Mouse (Mus musculus): ENCODE results near the gene Naa35. TPM values are rescaled to one million over a fixed set of nuclear protein-coding genes. Genes with fewer than 3 reads are reported as not detected.
A peak's percentile ranks its signal among the peaks of the same experiment; 100 is the strongest.

Naa35 gene
- total RNA-seq, 2 experiments from 2014 or later, result 84.4 to 92.5 TPM

DNA sequence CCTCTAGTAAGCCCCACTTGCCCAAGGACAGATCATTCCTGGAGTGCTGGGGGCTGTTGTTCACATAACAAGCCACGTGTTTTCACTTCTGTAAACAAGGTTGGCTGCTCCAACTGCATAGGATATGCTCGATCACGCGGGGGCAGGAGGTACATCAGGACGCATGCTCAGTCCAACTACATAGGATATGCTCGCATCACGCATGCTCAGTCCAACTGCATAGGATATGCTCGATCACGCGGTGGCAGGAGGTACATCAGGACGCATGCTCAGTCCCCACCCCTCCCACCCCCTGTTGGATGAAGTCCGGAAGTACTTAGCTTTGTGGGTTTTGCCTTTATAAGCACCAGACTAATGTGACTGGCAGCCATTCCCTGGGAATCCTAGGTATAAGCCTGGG lies 76.9 kb downstream of the Naa35 start:
- intact Hi-C loops (cut with DNase I), result no loop called here
- no peak for DNase-seq

GRCm38 (mm10) chr13:59663939-59664712 lies 79.1 kb downstream of the Naa35 start:
- no peak for DNase-seq
- intact Hi-C loops (cut with DNase I), result no loop called here

GRCm38 (mm10) chr13:59667763-59668162 lies 82.7 kb downstream of the Naa35 start:
- intact Hi-C loops (cut with DNase I), result no loop called here
- no peak for DNase-seq

- peak; percentile 44 to 47 for DNase-seq
- intact Hi-C loops (cut with DNase I), result no loop called here
Observed at GRCm38 (mm10) chr13:59668501-59669093, 83.5 kb downstream of the Naa35 start.

DNA sequence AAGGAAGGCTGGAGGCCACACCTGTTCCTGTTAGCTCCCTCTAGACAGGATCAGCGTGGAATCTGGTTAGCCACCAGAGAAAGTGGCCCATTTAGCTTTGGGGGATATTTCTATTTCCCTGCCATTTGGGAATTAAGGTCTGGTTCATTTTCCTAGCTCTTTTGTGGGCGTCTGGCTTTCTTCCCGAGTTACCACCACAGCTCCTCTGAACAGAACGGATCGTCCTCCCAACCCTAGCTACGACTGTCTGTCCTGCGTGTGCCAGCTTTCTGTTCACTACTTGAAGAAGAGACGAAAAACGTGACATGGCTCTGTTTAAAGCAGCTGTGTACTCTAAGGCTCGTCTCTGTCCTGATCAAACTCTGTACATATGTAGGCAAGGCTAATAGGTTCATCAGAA lies 84.9 kb downstream of the Naa35 start:
- intact Hi-C loops (cut with DNase I), result no loop called here
- no peak for DNase-seq

GRCm38 (mm10) chr13:59671521-59671920 lies 86.5 kb downstream of the Naa35 start:
- DNase-seq, result no peak
- intact Hi-C loops (cut with DNase I), result no loop called here

DNA sequence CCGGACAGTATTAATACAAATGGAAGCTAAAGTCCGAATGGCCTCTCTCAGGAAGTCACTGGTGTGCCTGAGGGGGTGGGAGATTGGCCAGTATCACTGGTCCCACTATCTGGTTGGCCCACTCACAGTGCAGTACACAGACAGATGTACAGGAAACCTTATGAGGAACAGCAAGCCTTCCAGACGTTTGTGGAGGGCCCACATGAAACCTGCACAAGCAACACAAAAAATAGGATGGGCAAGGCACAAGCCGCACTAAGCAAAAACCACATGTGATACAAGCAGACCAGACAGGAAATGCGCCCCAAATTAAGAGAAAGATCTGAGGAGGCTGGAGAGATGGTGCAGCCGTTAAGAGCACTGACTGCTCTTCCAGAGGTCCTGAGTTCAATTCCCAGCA lies 87.2 kb downstream of the Naa35 start:
- intact Hi-C loops (cut with DNase I), result no loop called here
- DNase-seq, result no peak

DNA sequence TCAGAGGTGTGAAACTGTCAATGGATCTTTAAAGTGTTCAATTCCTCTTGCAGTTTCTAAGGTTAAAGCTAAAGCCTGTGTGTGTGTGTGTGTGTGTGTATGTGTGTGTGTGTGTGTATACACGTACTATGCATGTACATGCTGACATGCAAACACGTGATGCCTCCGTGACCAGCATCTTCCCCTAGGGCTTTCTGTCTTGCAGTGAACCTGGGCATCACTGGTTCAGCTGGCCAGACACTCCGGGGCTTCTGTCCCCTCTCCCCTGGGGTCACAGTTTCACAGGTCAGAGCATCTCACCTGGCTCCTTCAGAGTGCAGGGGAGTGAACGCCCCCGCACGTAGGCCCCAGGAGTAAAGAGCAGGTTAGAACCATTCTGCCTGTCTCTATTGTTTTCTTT lies 88.5 kb downstream of the Naa35 start:
- intact Hi-C loops (cut with DNase I), result no loop called here
- DNase-seq, result no peak

DNA sequence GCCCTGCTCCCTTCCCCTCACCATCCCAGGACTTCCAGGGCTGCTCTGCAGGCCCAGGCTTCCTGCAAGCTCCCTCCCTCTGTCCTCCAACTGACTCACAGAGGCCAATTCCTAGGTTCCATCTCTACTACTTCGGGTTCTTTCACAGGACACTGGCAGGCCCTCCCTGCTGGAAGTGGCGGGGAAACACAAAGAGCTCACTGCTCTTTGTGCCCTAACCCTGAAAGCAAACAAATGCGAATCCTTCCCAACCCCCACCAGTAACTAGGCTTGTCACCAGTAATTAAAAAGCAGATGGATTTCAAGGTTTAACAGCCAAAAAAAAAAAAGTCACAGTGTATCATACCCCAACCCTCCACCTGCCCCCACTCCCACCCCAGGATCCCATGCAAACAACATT lies 89.2 kb downstream of the Naa35 start:
- intact Hi-C loops (cut with DNase I), result no loop called here

GRCm38 (mm10) chr13:59674761-59675150 lies 89.7 kb downstream of the Naa35 start:
- DNase-seq, result peak in 1 of 2 experiments; percentile 26
- intact Hi-C loops (cut with DNase I), result no loop called here

More for the DNA sequence above, 89.2 kb downstream of the Naa35 start:
- DNase-seq, result no peak

GRCm38 (mm10) chr13:59675151-59676011 lies 90.3 kb downstream of the Naa35 start, which contains the start of gene Golm1:
Gene Golm1 (minus strand): TSS chr13:59675811.
- peak; percentile 75 to 77 for DNase-seq

GRCm38 (mm10) chr13:59676316-59677229 lies 91.5 kb downstream of the Naa35 start:
- intact Hi-C loops (cut with DNase I), result no loop called here
- no peak for DNase-seq

More at GRCm38 (mm10) chr13:59675151-59676011, 90.3 kb downstream of the Naa35 start, which contains the start of gene Golm1:
- intact Hi-C loops (cut with DNase I), result no loop called here

DNA sequence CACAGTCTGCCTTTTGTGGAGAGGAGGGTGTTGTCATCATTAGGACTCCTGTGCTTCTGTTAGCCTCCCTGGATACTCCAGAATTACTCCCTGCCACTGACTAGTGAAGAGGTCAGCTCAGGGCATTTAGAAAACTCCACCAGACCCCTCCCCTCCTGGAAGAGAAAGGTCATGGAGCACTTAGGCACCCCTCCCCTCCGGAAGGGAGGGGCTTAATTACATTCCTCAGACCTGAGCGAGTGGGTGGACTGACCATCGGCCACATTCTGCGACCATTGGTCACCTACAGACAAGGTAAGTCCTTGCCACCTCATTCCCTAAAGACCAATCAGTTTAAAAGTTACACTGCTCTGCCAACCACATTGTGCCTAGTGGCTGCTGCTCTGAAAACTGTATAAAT lies 94.2 kb downstream of the Naa35 start:
- intact Hi-C loops (cut with DNase I), result no loop called here
- DNase-seq, result no peak

- DNase-seq, result no peak
Observed at GRCm38 (mm10) chr13:59679908-59680307, 94.8 kb downstream of the Naa35 start.

GRCm38 (mm10) chr13:59682629-59683028 lies 97.6 kb downstream of the Naa35 start:
- no peak for DNase-seq
- intact Hi-C loops (cut with DNase I), result no loop called here

More at GRCm38 (mm10) chr13:59679908-59680307, 94.8 kb downstream of the Naa35 start:
- intact Hi-C loops (cut with DNase I), result no loop called here

DNA sequence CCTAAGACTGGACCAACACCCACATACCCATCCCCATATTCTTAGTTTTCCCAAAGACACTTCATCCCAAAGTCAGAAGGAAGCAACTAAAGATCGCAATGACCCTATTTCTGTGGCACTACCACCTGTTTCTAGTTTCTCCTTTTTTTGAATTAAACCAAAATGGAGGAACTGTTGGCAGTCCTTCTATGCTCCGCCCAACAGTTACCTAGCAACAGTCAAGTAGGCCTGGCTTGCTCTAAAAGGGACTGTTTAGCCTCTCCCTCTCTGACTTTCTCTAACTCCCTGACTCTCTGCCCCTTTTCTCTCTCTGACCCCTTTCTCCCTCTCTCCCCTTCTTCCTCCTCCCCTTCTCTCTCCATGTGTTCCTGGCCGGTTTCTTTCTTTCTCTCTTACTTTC lies 100.2 kb downstream of the Naa35 start:
- intact Hi-C loops (cut with DNase I), result no loop called here

More for the DNA sequence above, 100.2 kb downstream of the Naa35 start:
- no peak for DNase-seq
